Mouse (Mus musculus): Measurements from ENCODE around the gene Mff.

DNA sequence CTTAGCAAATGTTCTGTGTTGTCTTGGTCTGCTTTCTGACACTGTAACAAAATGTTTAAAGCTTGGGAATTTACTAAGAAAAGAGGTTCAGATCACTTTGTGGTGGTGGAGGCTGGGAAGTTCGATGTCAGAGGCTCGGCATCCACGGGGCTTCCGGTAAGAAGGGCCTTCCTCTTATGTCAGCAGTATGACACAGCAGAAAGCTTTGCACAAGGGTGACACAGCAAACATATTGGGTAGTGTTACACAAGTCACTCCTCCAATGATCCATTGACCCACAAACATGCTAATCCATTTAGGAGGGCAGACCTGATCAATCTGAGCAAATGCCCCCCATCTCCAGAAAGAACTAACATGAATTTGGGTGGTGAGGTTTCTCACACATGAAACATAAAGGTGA lies 72.4 kb downstream of the Mff start:
- TF ChIP-seq CTCF (IDR thresholded peaks at IDR 0.05; ENCODE audit: low read depth, low read length) (no peak), TAL1 (conservative IDR thresholded peaks at IDR 0.05; ENCODE audit: low read depth, low read length) (no peak), POLR2AphosphoS5 (IDR thresholded peaks at IDR 0.05; ENCODE audit: insufficient replicate concordance, low read depth, low read length) (no peak)

All from G1E (cell line).